Mouse (Mus musculus) limb, embryonic 11.5 days (tissue): ENCODE data around the gene Cplx2. TPM values are rescaled to one million over a fixed set of nuclear protein-coding genes. Genes with fewer than 3 reads are reported as not detected.

Experiments
- ATAC-seq: fragments of 200-750 bp; cut with Nextera tagmentation; 2 replicates; pipeline ENCODE4 v1.8.0; 2017; ENCODE audit warnings: low read depth; ENCODE audit not compliant: insufficient number of reproducible peaks, low FRiP score, low TSS enrichment
- DNase-seq: peaks from one replicate; pipeline ENCODE4 v3.0.0-alpha.2; 2015; ENCODE audit warnings: low spot score
- H3K27ac ChIP-seq: fragments of 300-500 bp; sonication (generic); replicated peaks from 2 replicates; pipeline ENCODE4 v1.5.1; 2014; ENCODE audit warnings: low read depth, mild to moderate bottlenecking, low read length
- H3K27me3 ChIP-seq: fragments of 300-500 bp; sonication (generic); 2 replicates; pipeline ENCODE4 v1.6.1; 2014; ENCODE audit warnings: mild to moderate bottlenecking, low read length, mixed read lengths; ENCODE audit not compliant: control insufficient read depth, insufficient read depth
- H3K36me3 ChIP-seq: fragments of 300-500 bp; sonication (generic); 2 replicates; pipeline ENCODE4 v1.6.1; 2014; ENCODE audit warnings: mild to moderate bottlenecking, low read length, moderate library complexity, mixed read lengths; ENCODE audit not compliant: control insufficient read depth, insufficient read depth
- H3K4me1 ChIP-seq: fragments of 300-500 bp; sonication (generic); 2 replicates; pipeline ENCODE4 v1.6.1; 2014; ENCODE audit warnings: low read length, mixed read lengths; ENCODE audit not compliant: control insufficient read depth, insufficient read depth
- H3K4me2 ChIP-seq: fragments of 300-500 bp; sonication (generic); 2 replicates; pipeline ENCODE4 v1.6.1; 2014; ENCODE audit warnings: low read depth, mild to moderate bottlenecking, moderate library complexity; ENCODE audit not compliant: severe bottlenecking
- H3K4me3 ChIP-seq: fragments of 300-500 bp; sonication (generic); 2 replicates; pipeline ENCODE4 v1.5.1; 2014; ENCODE audit warnings: low read depth, low read length
- H3K9ac ChIP-seq: fragments of 300-500 bp; sonication (generic); 2 replicates; pipeline ENCODE4 v1.6.1; 2014; ENCODE audit warnings: mild to moderate bottlenecking, low read length
- H3K9me3 ChIP-seq: fragments of 300-500 bp; sonication (generic); 2 replicates; pipeline ENCODE4 v1.6.1; 2016; ENCODE audit warnings: low read length; ENCODE audit not compliant: control insufficient read depth
- WGBS: fragments of 180-500 bp; shearing (Covaris S2); extraction: QIAGEN DNeasy Blood & Tissue Kit; methylation state at CpG from one replicate; pipeline ENCODE4 v1.1.7; 2014; 5-methylcytosine and 5-hydroxymethylcytosine counted together
- polyA plus RNA-seq: library from polyadenylated mRNA; unstranded; fragments of >200 nt; fragmentation: Nextera tagmentation; extraction: Ambion mirVana; gene quantifications from 2 replicates; pipeline ENCODE4 v1.2.1, GENCODE M21; 2014

Cplx2 gene
- polyA plus RNA-seq, 1 experiment from 2014 or later: 3.4 TPM

GRCm38 (mm10) chr13:54375497-54376495, 4.6 kb downstream of the Cplx2 start:
- peaks cover 8% of the 10 kb centered on the region; the same call in 1 of the 2 replicates for H3K4me1 ChIP-seq
- H3K9ac ChIP-seq: no peak overlapping the region
- H3K27ac ChIP-seq: no peak overlapping the region
- H3K4me3 ChIP-seq: no peak overlapping the region
- no peak overlapping the region for H3K4me2 ChIP-seq
- ATAC-seq (no peak), DNase-seq (no peak)
- no peaks in the 10 kb centered on the region for H3K36me3 ChIP-seq
- 65% methylated on average over 10 of the region's 11 CpGs for WGBS
- H3K9me3 ChIP-seq: no peaks in the 10 kb centered on the region
- H3K27me3 ChIP-seq: peaks cover 3% of the 10 kb centered on the region; the same call in 1 of the 2 replicates

- Histone ChIP-seq H3K9me3 (no peaks in the 10 kb centered on the region), H3K9ac (no peak overlapping the region), H3K4me1 (peaks cover 6% of the 10 kb centered on the region; the same call in 1 of the 2 replicates), H3K36me3 (no peaks in the 10 kb centered on the region), H3K4me2 (no peak overlapping the region), H3K27me3 (peaks cover 3% of the 10 kb centered on the region; the same call in 1 of the 2 replicates), H3K4me3 (no peak overlapping the region), H3K27ac (no peak overlapping the region)
- no peak for DNase-seq
- 89% methylated on average over 7 of the region's 7 CpGs for WGBS
- no peak for ATAC-seq
These were observed 5.6 kb downstream of the Cplx2 start for GRCm38 (mm10) chr13:54376736-54377135.

GRCm38 (mm10) chr13:54378051-54378450, 6.9 kb downstream of the Cplx2 start:
- H3K36me3 ChIP-seq: no peaks in the 10 kb centered on the region
- ATAC-seq: no peak
- H3K9ac ChIP-seq: no peak overlapping the region
- H3K27me3 ChIP-seq: no peaks in the 10 kb centered on the region
- no peaks in the 10 kb centered on the region for H3K9me3 ChIP-seq
- H3K27ac ChIP-seq: no peak overlapping the region
- H3K4me1 ChIP-seq: no peaks in the 10 kb centered on the region
- H3K4me2 ChIP-seq: no peak overlapping the region
- peak; percentile 40 for DNase-seq
- H3K4me3 ChIP-seq: no peak overlapping the region
- WGBS: 66% methylated on average over 3 of the region's 3 CpGs

- no peaks in the 10 kb centered on the region for H3K4me1 ChIP-seq
- WGBS: 80% methylated on average over 5 of the region's 5 CpGs
- H3K9ac ChIP-seq: no peak overlapping the region
- no peak overlapping the region for H3K4me3 ChIP-seq
- H3K27me3 ChIP-seq: no peaks in the 10 kb centered on the region
- no peak overlapping the region for H3K27ac ChIP-seq
- no peaks in the 10 kb centered on the region for H3K9me3 ChIP-seq
- no peak overlapping the region for H3K4me2 ChIP-seq
- DNase-seq (no peak), ATAC-seq (no peak)
- H3K36me3 ChIP-seq: no peaks in the 10 kb centered on the region
These were observed 9.3 kb downstream of the Cplx2 start for GRCm38 (mm10) chr13:54380421-54380820.

- Histone ChIP-seq H3K4me1 (no peaks in the 10 kb centered on the region), H3K27me3 (no peaks in the 10 kb centered on the region), H3K4me2 (no peak overlapping the region), H3K36me3 (no peaks in the 10 kb centered on the region), H3K27ac (no peak overlapping the region), H3K4me3 (no peak overlapping the region), H3K9me3 (no peaks in the 10 kb centered on the region), H3K9ac (no peak overlapping the region)
- WGBS: 86% methylated on average over 8 of the region's 8 CpGs
- no peak for DNase-seq
- no peak for ATAC-seq
These were observed 10.2 kb downstream of the Cplx2 start for GRCm38 (mm10) chr13:54381396-54381795.

GRCm38 (mm10) chr13:54383531-54383930, 12.4 kb downstream of the Cplx2 start:
- no peaks in the 10 kb centered on the region for H3K4me1 ChIP-seq
- no peak overlapping the region for H3K4me2 ChIP-seq
- H3K36me3 ChIP-seq: no peaks in the 10 kb centered on the region
- H3K27ac ChIP-seq: no peak overlapping the region
- no peak for ATAC-seq
- no peak overlapping the region for H3K4me3 ChIP-seq
- 72% methylated on average over 5 of the region's 5 CpGs for WGBS
- H3K27me3 ChIP-seq: no peaks in the 10 kb centered on the region
- H3K9ac ChIP-seq: no peak overlapping the region
- no peaks in the 10 kb centered on the region for H3K9me3 ChIP-seq
- no peak for DNase-seq

- H3K36me3 ChIP-seq: no peaks in the 10 kb centered on the region
- no peaks in the 10 kb centered on the region for H3K27me3 ChIP-seq
- H3K4me3 ChIP-seq: no peak overlapping the region
- no peak for DNase-seq
- H3K27ac ChIP-seq: no peak overlapping the region
- H3K9me3 ChIP-seq: no peaks in the 10 kb centered on the region
- no peaks in the 10 kb centered on the region for H3K4me1 ChIP-seq
- no peak overlapping the region for H3K9ac ChIP-seq
- no peak for ATAC-seq
- H3K4me2 ChIP-seq: no peak overlapping the region
- whole genome bisulfite sequencing: 35% methylated on average over 5 of the region's 5 CpGs
These were observed 13.4 kb downstream of the Cplx2 start for GRCm38 (mm10) chr13:54384518-54384917.

- Histone ChIP-seq H3K27ac (no peak overlapping the region), H3K4me1 (no peaks in the 10 kb centered on the region), H3K4me3 (no peak overlapping the region), H3K9ac (no peak overlapping the region), H3K4me2 (no peak overlapping the region), H3K9me3 (no peaks in the 10 kb centered on the region), H3K36me3 (no peaks in the 10 kb centered on the region), H3K27me3 (no peaks in the 10 kb centered on the region)
- ATAC-seq (no peak), DNase-seq (no peak)
- WGBS: 57% methylated on average over 19 of the region's 19 CpGs
These were observed 14.2 kb downstream of the Cplx2 start for GRCm38 (mm10) chr13:54385008-54386004.
